Mouse (Mus musculus) lung, postnatal 25 days (tissue): Measurements from ENCODE around the gene Gtf3c5.

Experiments used
- DNase-seq: peaks from one replicate; pipeline ENCODE4 v3.0.0; 2022; ENCODE audit warnings: low spot score

Gtf3c5 gene

DNA sequence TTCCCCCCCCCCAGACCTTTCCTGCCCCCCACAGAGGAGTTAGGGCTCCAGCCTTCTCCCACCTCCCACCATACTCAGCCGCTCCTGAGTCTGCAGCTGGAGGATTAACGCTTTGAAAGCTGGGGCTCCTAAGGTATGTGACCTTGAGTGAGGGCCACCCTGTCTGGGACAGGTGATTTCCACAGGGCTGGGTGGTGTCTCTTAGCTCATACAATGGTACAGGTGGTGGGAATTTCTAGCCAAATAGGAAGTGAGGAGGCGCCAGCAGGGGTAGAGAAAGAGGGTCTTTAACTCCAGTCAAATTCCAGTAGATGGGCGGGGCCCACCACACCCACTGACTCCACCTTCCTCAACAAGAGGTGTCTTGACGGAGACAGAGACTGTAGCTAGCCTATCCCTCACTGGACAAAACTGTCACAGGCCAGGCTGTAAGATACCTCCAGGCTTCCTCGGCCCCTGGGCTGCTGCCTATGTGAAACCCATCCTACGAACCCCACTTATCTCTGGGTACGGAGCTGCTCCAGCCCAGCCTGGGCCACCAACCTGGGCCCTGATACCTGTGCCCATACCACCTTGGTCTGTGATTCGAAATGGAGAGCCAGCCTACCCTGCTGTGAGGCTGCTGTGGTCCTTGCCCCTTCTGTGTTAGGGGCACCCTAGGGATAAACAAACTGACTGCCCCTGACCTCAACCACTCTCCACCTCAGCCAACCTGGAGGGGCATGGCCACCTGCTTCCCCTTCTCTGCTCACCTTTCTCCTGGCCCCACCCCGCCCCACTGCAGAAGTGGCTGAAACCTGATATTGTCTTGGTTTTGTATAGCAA, 24.0 kb upstream of the Gtf3c5 start:
- DNase-seq = no peak

DNA sequence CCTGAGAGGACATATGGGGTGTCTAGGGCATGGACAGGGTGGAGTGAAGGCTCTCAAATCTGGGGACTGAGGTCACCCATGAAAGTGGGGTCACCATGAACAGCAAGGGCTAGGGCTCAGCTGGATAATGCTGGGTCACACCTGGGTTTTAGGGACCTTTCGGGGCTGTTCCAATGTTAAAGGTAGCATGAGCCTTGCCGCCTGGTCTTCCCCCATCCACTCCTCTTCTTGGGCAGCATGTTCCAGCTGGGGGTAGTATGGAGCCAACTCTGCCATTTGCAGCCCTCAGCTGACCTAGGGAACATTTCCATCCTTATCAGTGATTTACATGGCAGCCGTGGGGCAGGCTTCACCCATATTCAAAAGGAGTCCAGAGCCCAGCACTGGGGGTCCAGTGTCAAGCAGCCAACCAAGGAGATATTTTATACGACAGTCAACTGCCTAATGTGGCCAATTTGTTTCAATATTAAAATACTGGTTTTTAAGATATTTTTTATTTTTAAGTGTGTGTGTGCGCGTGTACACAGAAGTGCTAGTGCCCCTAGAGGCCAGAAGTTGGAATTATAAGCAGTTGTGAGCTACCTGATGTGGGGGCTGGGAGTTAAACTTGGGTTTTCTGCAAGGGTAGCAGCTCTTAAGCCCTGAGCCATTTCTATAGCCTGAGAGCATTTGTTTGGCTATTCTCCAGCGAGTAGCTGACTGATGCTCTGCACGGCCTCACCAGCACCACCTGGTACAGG, 23.2 kb upstream of the Gtf3c5 start:
- DNase-seq = no peak

DNA sequence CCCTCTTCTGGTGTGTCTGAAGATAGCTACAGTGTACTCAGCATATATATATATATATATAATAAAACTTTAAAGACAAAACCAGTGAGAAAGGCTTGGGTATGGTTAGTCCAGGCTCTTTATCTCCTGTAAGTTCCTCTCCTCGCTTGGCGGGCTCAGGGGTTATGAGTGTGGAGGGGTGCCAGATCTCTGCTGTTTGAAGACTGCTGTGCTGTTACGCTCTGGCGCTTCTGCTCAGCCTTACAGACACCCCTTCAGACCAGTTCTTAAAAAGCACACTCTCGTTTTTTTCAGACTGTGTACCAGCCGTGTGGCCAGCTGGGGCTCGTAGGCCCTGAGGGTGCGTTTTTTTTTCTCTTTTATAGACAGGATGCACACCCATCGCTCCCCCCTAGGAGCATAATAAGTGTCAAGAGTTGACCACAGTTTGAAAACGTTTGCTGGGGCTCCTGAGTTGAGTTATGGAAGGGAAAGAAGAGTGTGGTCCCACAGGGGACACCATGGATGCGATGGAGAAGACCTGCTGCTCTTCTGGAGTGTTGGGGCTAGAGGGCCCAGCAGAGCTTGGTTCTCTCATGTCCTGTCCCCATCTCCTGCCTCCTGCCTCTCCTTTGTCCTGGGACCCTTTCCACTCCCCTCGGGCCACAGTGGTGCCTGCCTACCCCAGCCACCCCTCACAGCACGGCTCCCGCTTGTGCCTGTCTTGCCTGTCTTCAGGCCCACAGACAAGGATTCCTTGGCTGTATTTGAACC, 22.4 kb upstream of the Gtf3c5 start:
- DNase-seq = no peak

DNA sequence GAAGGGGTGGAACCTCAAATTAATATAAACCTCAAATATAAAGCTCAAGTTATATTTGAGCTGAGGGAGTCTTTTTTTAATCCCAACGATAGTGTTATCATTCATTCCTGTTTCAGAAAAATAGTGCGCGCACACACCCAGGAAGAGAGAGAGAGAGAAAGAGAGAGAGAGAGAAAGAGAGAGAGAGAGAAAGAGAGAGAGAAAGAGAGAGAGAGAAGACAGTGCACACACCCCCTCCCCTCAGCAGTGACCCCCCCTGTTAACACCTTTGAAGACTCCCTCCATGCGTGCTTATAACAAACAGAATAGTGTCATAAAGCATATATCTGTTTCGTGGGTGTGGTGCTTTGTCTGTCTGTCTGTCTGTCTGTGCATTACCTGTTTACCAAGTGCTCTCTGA, 20.0 kb upstream of the Gtf3c5 start:
- DNase-seq = no peak

DNA sequence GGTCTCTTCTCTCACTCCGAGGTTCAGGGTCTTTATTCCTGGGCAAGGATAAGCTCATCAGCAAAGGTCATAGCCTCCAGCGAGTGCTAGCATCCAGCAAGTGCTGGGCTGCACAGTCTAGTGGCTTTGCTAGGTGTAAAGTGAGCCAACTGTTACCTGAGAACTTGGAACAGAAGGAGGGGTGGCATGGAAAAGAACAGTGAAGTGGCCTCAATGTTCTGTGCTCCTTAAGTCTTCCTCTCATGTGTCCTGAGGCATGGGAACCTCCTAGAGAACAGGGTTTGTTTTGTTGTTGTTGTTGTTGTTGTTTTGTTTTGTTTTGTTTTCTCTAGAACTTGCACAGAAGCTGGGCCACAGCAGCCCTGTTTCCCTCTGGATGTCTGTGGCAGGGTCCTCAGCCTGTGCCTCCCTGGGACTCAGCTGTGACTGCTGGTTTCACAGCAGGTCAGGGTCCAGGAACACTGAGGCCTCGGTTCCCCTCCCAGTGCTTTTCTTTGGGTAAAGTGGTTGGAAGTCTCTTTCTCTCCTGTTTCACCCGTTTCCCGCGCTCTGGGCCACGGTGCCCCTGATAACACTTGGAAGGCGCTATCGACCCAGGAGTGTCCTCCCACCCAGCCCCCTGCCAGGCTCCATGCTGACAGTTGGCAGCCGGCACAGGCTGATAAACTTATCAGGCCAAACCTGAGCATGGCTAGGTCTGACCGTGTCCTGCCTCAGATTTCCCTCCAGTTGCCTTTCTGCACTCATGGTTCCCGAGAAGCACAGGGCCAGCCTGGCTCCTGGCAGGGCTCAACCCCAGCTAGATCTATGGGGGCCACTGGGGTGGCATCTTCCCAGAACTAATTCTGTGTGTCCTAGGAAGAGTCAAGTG, 18.4 kb upstream of the Gtf3c5 start:
- no peak for DNase-seq

DNA sequence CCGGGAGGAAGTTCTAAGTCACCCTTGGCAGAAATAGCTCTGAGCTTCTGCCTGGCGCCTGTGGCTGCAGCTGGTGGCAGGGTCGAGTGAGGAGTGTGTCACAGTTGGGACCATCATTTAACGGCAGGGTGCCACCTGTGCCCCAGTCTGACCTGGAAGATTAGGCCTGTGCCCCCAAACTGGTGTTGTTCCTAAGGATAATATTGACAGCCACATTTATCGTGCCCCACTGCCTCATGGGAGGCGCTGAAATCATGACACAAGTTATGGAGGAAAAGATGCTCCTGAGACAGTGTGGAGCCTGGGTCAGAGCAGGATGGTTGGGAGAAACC, 16.0 kb upstream of the Gtf3c5 start:
- DNase-seq = no peak

DNA sequence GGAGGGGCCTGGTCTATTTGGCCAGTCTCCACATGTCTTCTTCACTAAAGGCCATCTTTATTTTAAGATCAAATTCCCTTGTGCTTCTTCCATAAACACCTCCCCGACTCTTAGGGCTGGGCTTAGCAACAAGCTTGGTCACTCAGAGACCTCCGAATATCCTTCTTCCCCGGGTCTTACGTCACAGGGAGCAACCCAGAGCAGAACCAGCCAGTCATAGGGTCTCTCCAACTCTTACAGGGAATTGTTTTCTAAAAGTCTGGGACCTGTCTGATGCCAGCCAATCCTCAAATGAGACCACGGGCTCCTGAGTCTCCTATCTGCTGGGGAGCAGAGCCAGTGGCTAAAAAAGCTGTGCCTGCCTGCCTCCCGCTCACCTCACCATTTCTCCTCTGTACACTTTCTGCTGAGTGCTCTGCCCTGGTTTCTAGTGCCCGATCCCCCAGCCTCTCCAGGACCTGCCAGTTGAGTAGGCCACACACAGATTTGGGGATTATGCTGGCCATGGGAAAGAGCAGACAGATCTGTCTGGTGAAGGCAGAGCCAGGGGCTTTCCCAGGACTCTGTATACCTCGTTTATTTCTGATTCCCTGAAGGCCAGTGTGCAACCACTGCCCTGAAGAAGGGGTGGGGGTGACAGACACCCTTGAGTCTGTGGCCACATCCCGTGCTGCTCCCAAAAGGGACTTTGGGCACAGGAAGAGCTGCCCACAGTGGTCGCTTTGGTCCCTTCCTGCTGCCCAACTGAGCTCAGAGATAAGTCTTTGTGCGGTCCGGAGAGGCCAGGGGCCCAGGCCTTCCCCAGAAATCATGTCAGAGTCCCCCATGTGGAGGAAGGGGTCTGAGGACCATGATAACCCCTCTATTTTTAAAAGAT, 15.4 kb upstream of the Gtf3c5 start:
- DNase-seq = no peak

DNA sequence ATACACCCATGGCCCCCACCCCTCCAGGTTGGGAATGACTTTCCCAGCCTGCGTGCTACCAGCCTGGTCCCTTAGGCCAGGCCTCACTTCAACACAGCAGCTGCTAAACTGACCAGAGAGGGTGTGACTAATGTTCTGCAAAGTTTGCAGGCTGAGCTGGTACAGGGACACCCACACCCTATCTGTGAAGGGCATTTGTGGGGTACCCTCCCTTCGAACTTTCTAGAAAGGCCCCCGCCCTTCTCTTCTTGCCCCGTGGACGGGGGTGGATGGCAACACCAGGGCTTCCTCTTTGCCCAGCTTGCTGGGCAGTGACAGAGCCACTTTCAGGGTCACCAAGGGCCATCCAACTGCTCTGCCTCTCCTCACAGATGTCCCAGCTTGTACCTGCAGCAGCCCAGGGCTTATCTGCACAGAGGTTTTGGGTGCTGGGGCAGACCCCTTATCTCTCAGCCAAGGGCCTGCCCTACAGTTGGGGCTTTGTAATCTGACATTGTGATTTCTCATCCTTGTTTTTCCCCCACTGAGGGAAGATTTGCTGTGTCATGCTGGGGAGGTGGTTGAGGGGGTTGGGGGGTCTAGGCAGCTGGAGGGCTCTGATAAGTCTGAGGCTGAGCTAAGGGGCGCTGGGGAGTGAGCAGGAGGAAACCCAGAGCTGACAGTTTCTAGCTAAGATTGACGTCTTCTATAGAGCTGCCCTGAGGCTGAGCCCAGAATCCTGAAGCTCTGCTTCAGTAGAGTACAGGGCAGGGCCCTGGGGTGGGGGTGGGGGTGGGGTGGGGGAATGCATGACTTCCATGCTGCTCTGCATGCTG, 14.4 kb upstream of the Gtf3c5 start:
- DNase-seq = no peak

DNA sequence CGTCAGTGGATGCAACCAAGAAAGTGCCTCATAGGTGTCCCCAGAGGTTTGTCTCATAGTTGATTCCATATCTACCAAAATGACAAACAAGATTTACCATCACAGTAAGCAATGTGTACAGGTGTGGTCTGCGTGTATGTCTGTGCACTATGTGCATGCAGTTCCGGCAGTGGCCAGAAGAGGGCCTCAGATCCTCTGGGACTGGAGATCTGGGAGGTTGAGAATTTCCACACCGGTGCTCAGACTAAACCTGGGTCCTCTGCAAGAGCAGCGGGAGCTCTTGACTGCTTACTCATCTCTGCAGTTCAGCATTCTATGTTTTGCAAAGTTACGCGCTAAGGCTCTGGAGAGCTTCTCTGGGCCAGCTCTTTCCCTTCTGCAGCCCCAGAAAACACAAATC, 13.4 kb upstream of the Gtf3c5 start:
- DNase-seq = no peak

DNA sequence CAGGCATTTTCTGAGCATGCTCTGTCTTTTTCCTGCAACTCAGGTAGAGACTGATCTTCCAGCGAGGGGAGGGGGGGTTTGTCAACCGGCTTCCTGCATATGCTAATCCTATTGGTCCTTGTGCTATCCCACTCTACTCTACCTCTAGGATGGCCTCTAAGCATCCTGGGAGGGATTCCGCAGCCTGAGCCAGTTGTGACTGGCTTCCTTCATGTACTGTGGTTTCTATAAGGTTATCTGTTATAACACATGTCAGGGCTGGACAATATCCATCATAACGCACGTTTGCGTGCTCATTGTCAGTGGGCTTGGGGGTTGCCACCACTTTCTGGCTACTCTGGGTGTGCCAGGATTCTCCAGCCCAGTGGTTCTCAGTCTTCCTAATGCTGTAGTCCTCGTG, 12.5 kb upstream of the Gtf3c5 start:
- DNase-seq = no peak

DNA sequence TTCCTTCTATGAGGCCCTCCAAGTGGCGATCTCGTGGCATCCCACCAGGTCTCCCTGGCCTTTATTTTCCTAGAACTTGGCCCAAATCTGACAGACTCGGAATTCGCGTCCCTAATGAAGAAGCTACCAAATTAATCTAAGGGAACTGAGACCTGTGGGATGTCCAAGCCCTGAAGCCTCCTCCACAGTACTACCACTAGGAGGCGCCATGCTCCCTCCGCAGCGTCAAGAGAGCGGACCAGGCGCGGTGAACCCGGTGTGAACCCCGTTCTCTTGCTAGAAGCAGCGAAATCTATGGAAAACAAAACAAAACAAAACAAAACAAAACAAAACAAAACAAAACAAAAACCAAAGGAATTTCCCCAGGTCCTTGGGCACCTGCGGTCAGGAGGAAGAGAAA, 9.3 kb upstream of the Gtf3c5 start:
- DNase-seq = peak; percentile 65

DNA sequence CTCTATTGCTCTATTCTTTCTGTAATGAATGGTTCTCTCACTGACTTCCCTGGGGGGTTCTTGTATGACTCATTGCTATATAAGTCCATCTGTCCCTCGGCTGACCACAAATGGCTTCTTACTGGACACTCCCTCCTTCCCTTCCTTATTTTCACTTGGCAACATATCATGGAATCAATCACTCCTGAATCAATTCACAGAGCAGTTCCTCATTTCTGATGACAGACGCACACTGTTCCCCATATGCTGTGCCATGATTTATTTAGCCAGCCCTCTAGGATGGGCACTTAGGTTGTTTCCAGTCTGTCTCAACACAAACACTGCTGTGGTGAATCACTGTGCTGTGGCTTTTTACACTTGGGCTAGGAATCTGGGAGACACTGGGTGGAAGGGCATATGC, 7.9 kb upstream of the Gtf3c5 start:
- DNase-seq = peak; percentile 27

DNA sequence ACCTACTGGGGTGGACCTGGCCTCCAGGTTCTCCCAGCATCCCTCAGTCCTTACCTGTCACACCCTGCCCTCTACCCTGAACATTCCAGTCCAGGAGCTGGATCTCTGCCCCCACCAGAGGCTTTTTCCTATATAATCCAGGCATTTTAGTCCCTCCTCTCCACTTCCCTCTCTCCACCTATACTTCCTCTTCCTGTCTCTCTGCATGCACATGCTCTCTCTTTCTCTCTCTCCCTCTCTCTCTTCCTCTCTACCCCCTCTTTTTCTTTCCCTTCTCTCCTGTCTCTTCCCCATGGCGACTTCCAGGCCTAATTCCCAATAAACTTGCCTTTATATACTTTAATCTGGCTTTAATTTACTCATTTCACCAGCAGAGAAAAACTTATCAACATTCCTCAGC, 5.0 kb upstream of the Gtf3c5 start:
- DNase-seq = no peak

DNA sequence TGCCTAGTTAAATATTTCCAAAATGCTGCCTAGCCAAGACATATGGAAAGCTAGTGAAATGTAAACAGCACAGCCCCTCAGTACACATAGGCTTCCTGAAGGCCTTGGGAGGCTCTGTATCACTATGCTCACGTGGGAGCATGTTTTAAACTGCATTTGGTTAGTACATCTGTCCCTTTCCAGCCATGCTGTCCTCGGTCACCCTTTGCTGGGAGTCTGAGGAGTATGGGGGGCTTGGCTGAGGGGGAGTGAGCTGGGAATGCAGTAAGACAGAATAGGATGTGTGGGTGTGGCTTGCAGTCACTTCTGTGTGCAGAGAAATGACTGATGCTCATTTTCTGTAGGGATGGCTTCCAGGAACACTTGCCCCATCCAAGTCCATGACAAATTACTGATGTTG, 2.2 kb upstream of the Gtf3c5 start:
- no peak for DNase-seq

DNA sequence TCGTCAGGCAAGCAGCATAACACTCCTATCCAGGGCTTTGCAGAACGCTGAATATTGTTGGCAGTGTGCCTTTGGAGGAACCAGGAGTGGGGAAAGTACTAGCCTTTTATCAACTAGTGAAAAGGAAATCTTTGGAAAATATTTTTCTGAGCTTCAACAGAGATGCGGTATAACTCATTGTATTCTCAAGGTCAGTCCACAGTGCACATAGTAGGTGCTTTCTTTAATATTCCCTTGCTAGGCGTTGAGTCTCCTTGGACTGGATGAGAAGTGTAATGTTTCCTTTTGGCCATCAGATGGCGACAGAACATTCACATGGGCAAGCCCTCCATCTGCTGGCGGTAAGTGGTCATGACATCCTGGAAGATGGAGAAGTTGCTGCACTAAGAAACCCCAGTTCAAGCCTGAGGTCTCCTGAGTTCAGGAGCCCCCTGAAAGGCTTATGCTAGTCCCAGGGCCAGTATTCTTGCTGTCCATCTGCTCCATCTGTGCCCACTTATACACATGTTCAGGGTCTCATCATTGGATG, 1.6 kb upstream of the Gtf3c5 start:
- DNase-seq = peak; percentile 83

DNA sequence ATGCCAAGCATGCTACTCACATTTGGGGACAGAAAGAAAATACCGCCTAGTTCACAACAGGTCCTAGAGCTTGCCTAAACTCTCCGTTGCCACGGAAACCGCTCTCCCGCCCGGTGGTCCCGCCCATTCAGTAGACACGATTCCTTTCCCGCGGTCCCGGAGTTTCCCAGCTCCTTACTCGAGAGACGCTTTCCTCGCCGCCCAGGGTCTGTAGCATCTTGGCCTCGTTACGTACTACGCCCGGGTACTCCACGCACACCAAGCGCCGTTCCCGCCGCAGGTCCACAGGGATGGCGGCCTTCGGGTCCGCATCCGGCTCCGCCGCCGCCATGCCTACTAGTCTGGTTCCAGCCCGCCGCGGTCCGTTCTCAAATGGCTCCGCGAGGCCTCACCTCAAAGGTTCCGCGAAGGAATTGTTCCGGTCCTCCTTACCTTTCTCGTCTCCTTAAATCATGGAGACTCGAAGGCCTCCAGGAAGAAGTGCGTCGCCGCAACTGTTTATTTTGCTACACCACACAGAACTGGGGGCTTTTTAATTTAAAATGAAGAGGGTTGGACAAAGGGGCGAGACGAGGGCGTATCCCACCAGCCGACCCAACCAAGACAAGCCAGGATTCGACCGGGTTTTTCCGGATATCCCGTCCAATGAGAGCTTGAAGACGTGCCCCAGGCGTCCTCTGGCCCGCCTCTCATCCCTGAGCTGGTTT, 751 bp downstream of the Gtf3c5 start:
- peak; percentile 89 for DNase-seq

DNA sequence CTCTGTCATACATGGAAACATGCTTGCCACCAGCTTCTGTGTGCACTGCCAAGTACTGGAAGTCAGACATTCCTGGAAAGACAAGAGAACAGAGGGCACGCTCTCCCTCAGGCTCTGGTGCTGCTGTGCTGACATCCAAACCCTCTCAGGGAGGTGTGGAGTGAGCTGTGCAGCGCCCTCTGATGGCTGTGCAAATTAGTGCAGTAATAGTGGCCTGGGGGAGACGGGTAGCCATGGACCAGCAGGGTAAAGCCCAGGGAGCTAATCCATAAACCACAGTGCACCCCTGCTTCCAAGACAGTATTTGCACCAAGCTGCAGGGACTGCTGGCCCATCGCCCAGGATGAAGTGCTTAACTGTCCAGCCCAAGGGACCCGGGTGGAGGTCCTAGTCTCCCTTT, 5.5 kb downstream of the Gtf3c5 start:
- no peak for DNase-seq

DNA sequence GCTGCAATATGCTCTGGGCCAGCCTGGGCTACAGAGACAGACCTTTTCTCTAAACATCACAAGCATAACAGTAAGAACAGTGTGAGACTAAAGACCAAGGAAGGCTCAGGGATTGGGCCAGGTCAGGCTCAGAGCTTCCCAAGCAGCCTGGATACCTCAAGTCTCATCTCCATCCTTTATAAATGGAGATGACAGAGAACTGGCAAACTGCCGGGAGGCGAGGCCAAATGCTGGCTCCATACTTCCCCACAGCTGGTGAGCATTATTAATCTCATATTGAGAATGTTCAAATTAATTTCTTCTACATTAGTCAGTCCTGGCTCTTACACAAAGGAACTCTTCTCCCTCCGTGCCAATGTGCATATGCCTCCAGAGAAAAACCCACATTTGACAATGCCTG, 6.7 kb downstream of the Gtf3c5 start:
- no peak for DNase-seq

DNA sequence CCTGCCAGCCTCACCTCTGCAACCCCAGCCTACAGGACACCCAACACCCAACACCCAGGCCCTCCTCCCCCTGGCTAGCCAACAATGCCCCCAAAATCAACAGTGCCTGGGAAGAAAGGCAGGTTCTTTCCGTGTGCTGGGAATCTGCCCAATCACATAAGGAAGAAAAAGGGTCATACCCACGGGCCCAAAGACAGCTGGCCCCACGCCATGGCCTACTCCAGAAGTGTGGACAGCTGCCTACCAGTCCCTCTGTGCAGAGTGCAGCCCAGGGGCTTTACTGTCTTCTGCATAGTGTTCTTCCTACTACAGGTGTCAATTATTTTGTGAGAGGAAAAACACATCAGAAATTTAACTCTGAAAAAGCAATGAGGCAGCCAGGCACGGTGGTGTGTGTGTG, 8.2 kb downstream of the Gtf3c5 start:
- DNase-seq = no peak
